Mouse (Mus musculus): ENCODE results near the gene Doc2g. TPM values are rescaled to one million over a fixed set of nuclear protein-coding genes. Genes with fewer than 3 reads are reported as not detected.
"Not testable (repeated sequence)": the region's sequence is repeated elsewhere in the genome, so short reads cannot be mapped to it uniquely, and the experiment has no call there.

Gene Doc2g
- polyA plus RNA-seq (2015; fragmentation: Nextera tagmentation; extraction: Ambion mirVana), result 6.0 and 7.1 TPM in 2 replicates

DNA sequence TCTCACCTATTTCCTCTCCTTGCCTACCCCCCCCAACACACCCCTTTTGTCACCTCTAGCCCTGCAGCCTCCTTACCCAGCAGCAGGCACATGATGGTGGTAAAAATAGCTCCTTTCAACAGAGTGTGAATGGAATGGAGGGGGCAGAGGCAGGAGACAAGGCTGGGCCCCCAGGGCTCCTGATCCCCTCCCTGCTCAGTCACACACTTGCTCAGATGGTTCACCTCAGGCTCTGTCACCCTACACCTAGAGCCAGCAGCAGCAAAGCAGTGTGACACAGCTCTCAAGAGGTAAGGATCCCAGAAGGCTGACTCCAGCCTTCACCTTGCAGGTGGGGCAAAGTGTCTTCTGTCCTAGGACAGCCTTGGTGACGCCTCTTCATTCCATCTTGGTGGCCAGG, at the start of gene Doc2g:
TSS of gene Doc2g (plus strand) at position 202 of the 400 bp plus-strand sequence.
- Histone ChIP-seq H3K27me3 (no peaks in the 10 kb centered on the region), H3K9ac (peak within 1 kb of the TSS; percentile 88; the same call in 1 of the 2 replicates), H3K27ac (replicated peaks) (no peak within 1 kb of the TSS), H3K4me2 (no peak within 1 kb of the TSS), H3K4me3 (no peak within 1 kb of the TSS), H3K9me3 (no peaks in the 10 kb centered on the region), H3K4me1 (replicated peaks) (peaks cover 20% of the 10 kb centered on the region), H3K36me3 (peaks cover 33% of the 10 kb centered on the region)
- no peak for ATAC-seq (ENCODE audit: low read depth)
- WGBS, result 85% methylated on average over 1 of the region's 1 CpGs

- H3K27me3 ChIP-seq, result no peaks in the 10 kb centered on the region
- no peak for ATAC-seq (ENCODE audit: low read depth)
- H3K4me3 ChIP-seq, result no peak overlapping the region
- H3K9ac ChIP-seq, result no peak overlapping the region
- H3K9me3 ChIP-seq, result no peaks in the 10 kb centered on the region
- no peak overlapping the region for H3K27ac ChIP-seq (replicated peaks)
- no peaks in the 10 kb centered on the region for H3K36me3 ChIP-seq
- no peaks in the 10 kb centered on the region for H3K4me1 ChIP-seq (replicated peaks)
- H3K4me2 ChIP-seq, result no peak overlapping the region
- 75% methylated on average over 3 of the region's 3 CpGs for WGBS
Observed at GRCm38 (mm10) chr19:3955033-3955432, 48.1 kb upstream of the Doc2g start.

DNA sequence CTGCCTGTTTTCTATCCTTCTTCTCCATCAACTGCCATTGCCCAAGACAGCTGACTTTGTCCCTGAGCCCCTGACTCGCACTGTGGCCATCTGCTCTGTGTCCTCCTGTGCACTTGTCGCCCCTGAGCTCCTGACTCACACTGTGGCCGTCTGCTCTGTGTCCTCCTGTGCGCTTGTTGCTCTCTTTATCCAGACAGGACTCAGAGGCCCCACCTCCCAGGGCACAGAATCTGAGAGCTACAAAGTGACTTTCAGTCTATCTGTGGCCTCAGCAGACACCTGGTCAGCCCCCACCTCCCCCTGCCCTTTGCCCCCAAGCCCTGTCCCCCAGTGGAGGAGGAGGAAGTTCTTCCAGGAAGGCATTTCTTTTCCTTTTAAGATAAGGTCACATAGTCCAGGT, 47.3 kb upstream of the Doc2g start:
- Histone ChIP-seq H3K4me3 (no peak overlapping the region), H3K36me3 (no peaks in the 10 kb centered on the region), H3K9me3 (no peaks in the 10 kb centered on the region), H3K27me3 (no peaks in the 10 kb centered on the region), H3K27ac (replicated peaks) (no peak overlapping the region), H3K4me2 (no peak overlapping the region), H3K9ac (no peak overlapping the region), H3K4me1 (replicated peaks) (no peaks in the 10 kb centered on the region)
- WGBS, result 60% methylated on average over 4 of the region's 4 CpGs
- ATAC-seq (ENCODE audit: low read depth), result no peak

DNA sequence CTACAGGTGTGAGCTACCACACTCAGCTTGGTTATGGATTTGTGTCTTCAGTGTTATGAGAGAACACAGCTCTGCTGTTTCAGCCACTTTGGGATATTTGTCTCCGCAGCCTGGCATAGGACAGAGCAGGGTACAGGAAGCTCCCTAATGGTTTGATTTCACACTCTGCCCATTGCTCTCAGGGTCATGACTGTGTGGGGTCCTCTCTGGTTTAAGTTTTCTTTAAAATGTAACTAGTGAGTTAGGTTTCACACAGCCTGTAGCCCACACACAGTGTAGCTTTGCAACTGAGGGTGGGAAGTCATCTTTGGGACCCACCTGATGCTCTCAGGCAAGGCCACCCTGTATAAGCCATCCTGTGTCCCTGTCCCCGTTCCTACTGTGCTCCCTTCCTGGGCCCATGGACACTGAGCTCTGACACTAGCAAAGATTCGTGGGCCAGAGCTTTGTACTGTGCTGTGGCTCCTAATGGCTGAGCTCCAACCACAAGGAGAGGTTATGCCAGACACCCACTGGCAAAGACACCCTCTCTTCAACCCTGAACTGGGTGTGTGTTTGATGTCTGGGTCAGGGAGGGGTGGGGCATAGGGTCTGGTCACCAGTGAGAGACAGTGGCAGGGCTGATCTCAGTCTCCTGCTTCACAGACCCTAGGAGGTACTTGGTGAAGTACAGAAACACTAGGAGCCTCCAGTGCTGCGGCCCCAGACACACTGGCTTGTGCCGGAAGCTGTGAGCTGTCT, 45.6 kb upstream of the Doc2g start:
- H3K4me2 ChIP-seq; H3K4me1 ChIP-seq (replicated peaks); H3K27ac ChIP-seq (replicated peaks); H3K9me3 ChIP-seq; H3K9ac ChIP-seq; ATAC-seq (ENCODE audit: low read depth); H3K27me3 ChIP-seq; H3K4me3 ChIP-seq; H3K36me3 ChIP-seq: not testable (repeated sequence)
- 80% methylated on average over 5 of the region's 5 CpGs for whole genome bisulfite sequencing

DNA sequence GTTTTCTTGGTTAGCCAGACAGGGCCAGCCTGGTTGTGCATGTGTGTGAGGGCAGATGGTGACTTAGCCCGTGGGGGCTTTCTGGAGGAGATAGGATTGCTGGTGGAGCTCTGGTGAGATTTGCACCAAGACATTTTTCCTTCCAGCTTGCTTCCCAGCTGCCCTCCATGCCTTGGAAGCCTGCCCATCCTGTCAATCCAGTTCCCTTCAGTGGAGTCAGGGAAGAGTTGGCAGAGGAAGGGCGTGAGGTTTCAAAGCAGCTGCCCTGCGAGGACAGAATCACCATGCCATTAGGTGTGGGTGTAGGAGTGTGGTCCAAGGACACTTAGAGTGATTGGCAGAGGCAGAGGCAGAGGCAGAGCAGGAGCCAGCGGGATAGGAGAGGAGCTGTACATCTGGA, 44.6 kb upstream of the Doc2g start, which contains the start of gene Aldh3b3:
TSS of gene Aldh3b3 (plus strand) at position 176 of the 400 bp plus-strand sequence.
- Histone ChIP-seq H3K4me2 (no peak within 1 kb of the TSS), H3K4me1 (replicated peaks) (no peaks in the 10 kb centered on the region), H3K36me3 (no peaks in the 10 kb centered on the region), H3K27me3 (no peaks in the 10 kb centered on the region), H3K27ac (replicated peaks) (no peak within 1 kb of the TSS), H3K9ac (no peak within 1 kb of the TSS), H3K4me3 (no peak within 1 kb of the TSS), H3K9me3 (no peaks in the 10 kb centered on the region)
- WGBS, result 78% methylated on average over 4 of the region's 4 CpGs
- no peak for ATAC-seq (ENCODE audit: low read depth)

GRCm38 (mm10) chr19:3959030-3959429, 44.1 kb upstream of the Doc2g start:
- ATAC-seq (ENCODE audit: low read depth), result no peak
- H3K4me1 ChIP-seq (replicated peaks), result no peaks in the 10 kb centered on the region
- H3K27ac ChIP-seq (replicated peaks), result no peak overlapping the region
- no peaks in the 10 kb centered on the region for H3K9me3 ChIP-seq
- H3K9ac ChIP-seq, result no peak overlapping the region
- no peaks in the 10 kb centered on the region for H3K27me3 ChIP-seq
- no peaks in the 10 kb centered on the region for H3K36me3 ChIP-seq
- H3K4me3 ChIP-seq, result no peak overlapping the region
- H3K4me2 ChIP-seq, result no peak overlapping the region

DNA sequence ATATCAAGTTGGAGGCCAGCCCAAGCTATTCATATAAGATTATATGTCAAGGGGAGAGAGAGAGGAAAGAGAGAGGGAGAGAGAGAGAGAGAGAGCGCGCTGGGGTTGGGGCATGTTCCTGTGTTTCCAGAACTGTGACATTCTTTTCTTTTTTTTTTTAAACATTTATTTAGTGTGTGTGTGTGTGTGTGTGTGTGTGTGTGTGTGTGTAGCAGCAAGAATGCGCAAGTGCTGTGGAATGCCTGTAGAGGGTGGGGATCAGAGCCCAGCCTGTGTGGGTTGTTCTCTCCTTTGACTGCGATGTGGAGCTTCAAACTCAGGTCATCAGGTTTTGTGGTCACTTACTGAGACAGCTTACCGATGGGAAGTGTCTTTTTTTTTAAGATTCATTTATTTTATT, 42.9 kb upstream of the Doc2g start:
- no peaks in the 10 kb centered on the region for H3K36me3 ChIP-seq
- H3K4me1 ChIP-seq (replicated peaks), result no peaks in the 10 kb centered on the region
- H3K27ac ChIP-seq (replicated peaks), result no peak overlapping the region
- no peak overlapping the region for H3K4me3 ChIP-seq
- no peak overlapping the region for H3K4me2 ChIP-seq
- no peaks in the 10 kb centered on the region for H3K27me3 ChIP-seq
- no peaks in the 10 kb centered on the region for H3K9me3 ChIP-seq
- no peak for ATAC-seq (ENCODE audit: low read depth)
- no peak overlapping the region for H3K9ac ChIP-seq
- WGBS, result 85% methylated on average over 5 of the region's 5 CpGs

- H3K4me2 ChIP-seq; H3K9ac ChIP-seq; H3K9me3 ChIP-seq; H3K4me3 ChIP-seq; H3K36me3 ChIP-seq; ATAC-seq (ENCODE audit: low read depth); H3K4me1 ChIP-seq (replicated peaks); H3K27me3 ChIP-seq; H3K27ac ChIP-seq (replicated peaks): not testable (repeated sequence)
- WGBS, result 92% methylated on average over 6 of the region's 6 CpGs
Observed at GRCm38 (mm10) chr19:3961805-3962204, 41.3 kb upstream of the Doc2g start.

GRCm38 (mm10) chr19:3962469-3962868, 40.6 kb upstream of the Doc2g start:
- Histone ChIP-seq H3K9me3 (no peaks in the 10 kb centered on the region), H3K4me3 (no peak overlapping the region), H3K9ac (no peak overlapping the region), H3K4me2 (no peak overlapping the region), H3K4me1 (replicated peaks) (no peaks in the 10 kb centered on the region), H3K36me3 (no peaks in the 10 kb centered on the region), H3K27ac (replicated peaks) (no peak overlapping the region), H3K27me3 (no peaks in the 10 kb centered on the region)
- ATAC-seq (ENCODE audit: low read depth), result no peak
- WGBS, result 14% methylated on average over 2 of the region's 2 CpGs

- no peaks in the 10 kb centered on the region for H3K36me3 ChIP-seq
- no peak overlapping the region for H3K9ac ChIP-seq
- no peaks in the 10 kb centered on the region for H3K27me3 ChIP-seq
- H3K4me2 ChIP-seq, result no peak overlapping the region
- no peaks in the 10 kb centered on the region for H3K4me1 ChIP-seq (replicated peaks)
- H3K9me3 ChIP-seq, result no peaks in the 10 kb centered on the region
- ATAC-seq (ENCODE audit: low read depth), result no peak
- no peak overlapping the region for H3K27ac ChIP-seq (replicated peaks)
- no peak overlapping the region for H3K4me3 ChIP-seq
- WGBS, result 68% methylated on average over 4 of the region's 4 CpGs
Observed at GRCm38 (mm10) chr19:3964030-3964429, 39.1 kb upstream of the Doc2g start.

- Histone ChIP-seq H3K4me3 (no peak overlapping the region), H3K36me3 (no peaks in the 10 kb centered on the region), H3K9ac (no peak overlapping the region), H3K27ac (replicated peaks) (no peak overlapping the region), H3K4me1 (replicated peaks) (no peaks in the 10 kb centered on the region), H3K9me3 (no peaks in the 10 kb centered on the region), H3K27me3 (no peaks in the 10 kb centered on the region), H3K4me2 (no peak overlapping the region)
- 65% methylated on average over 11 of the region's 11 CpGs for WGBS
- ATAC-seq (ENCODE audit: low read depth), result no peak
Observed at GRCm38 (mm10) chr19:3966330-3967075, 36.6 kb upstream of the Doc2g start.

- H3K9ac ChIP-seq, result no peak overlapping the region
- H3K4me1 ChIP-seq (replicated peaks), result no peaks in the 10 kb centered on the region
- H3K4me2 ChIP-seq, result no peak overlapping the region
- H3K9me3 ChIP-seq, result no peaks in the 10 kb centered on the region
- no peaks in the 10 kb centered on the region for H3K36me3 ChIP-seq
- H3K27me3 ChIP-seq, result no peaks in the 10 kb centered on the region
- no peak for ATAC-seq (ENCODE audit: low read depth)
- H3K27ac ChIP-seq (replicated peaks), result no peak overlapping the region
- 76% methylated on average over 3 of the region's 3 CpGs for WGBS
- H3K4me3 ChIP-seq, result no peak overlapping the region
Observed at GRCm38 (mm10) chr19:3967258-3967657, 35.9 kb upstream of the Doc2g start.

All from neural tube, embryonic 13.5 days (tissue).